Mouse (Mus musculus) heart, embryonic 16.5 days (tissue): ENCODE measurements around the gene Ctnnb1. TPM values are rescaled to one million over a fixed set of nuclear protein-coding genes. Genes with fewer than 3 reads are reported as not detected.

ENCODE experiments used
- ATAC-seq: fragments of 200-750 bp; cut with Nextera tagmentation; replicated peaks from 2 replicates; pipeline ENCODE4 v1.8.0; 2017; ENCODE audit warnings: moderate number of reproducible peaks; ENCODE audit not compliant: insufficient read depth, low FRiP score; ENCODE audit errors: extremely low read depth
- H3K27ac ChIP-seq: fragments of 300-500 bp; sonication (generic); 2 replicates; pipeline ENCODE4 v1.5.1; 2014; ENCODE audit warnings: mild to moderate bottlenecking, low read length, control low read depth, moderate library complexity
- H3K27me3 ChIP-seq: fragments of 300-500 bp; sonication (generic); 2 replicates; pipeline ENCODE4 v1.6.1; 2014; ENCODE audit warnings: low read length, mixed read lengths; ENCODE audit not compliant: control insufficient read depth, insufficient read depth
- H3K36me3 ChIP-seq: fragments of 300-500 bp; sonication (generic); 2 replicates; pipeline ENCODE4 v1.6.1; 2014; ENCODE audit not compliant: control insufficient read depth, insufficient read depth
- H3K4me1 ChIP-seq: fragments of 300-500 bp; sonication (generic); 2 replicates; pipeline ENCODE4 v1.6.1; 2014; ENCODE audit warnings: low read length, mixed read lengths; ENCODE audit not compliant: control insufficient read depth, insufficient read depth
- H3K4me2 ChIP-seq: fragments of 300-500 bp; sonication (generic); 2 replicates; pipeline ENCODE4 v1.6.1; 2014; ENCODE audit warnings: low read depth, mild to moderate bottlenecking, control low read depth, low read length
- H3K4me3 ChIP-seq: fragments of 300-500 bp; sonication (generic); 2 replicates; pipeline ENCODE4 v1.5.1; 2014; ENCODE audit warnings: mild to moderate bottlenecking, control low read depth, low read length
- H3K9ac ChIP-seq: fragments of 300-500 bp; sonication (generic); 2 replicates; pipeline ENCODE4 v1.6.1; 2014; ENCODE audit warnings: low read length, control low read depth
- H3K9me3 ChIP-seq: fragments of 300-500 bp; sonication (generic); replicated peaks from 2 replicates; pipeline ENCODE4 v1.6.1; 2016; ENCODE audit warnings: low read length; ENCODE audit not compliant: control insufficient read depth
- WGBS: fragments of 180-500 bp; shearing (Covaris S2); extraction: QIAGEN DNeasy Blood & Tissue Kit; methylation state at CpG from one replicate; pipeline ENCODE4 v1.1.7; 2014; 5-methylcytosine and 5-hydroxymethylcytosine counted together
- polyA plus RNA-seq: library from polyadenylated mRNA; unstranded; fragments of >200 nt; fragmentation: Nextera tagmentation; extraction: Ambion mirVana; gene quantifications from 2 replicates; pipeline ENCODE4 v1.2.1, GENCODE M21; 2015

The Ctnnb1 gene
- polyA plus RNA-seq, 1 experiment from 2014 or later, result 357 TPM

GRCm38 (mm10) chr9:120976856-120977255, 47.8 kb downstream of the Ctnnb1 start:
- no peak for ATAC-seq

GRCm38 (mm10) chr9:120981777-120982176, 52.8 kb downstream of the Ctnnb1 start:
- no peak overlapping the region for H3K4me3 ChIP-seq
- ATAC-seq, result no peak
- H3K9me3 ChIP-seq, result no peaks in the 10 kb centered on the region
- H3K9ac ChIP-seq, result no peak overlapping the region
- no peaks in the 10 kb centered on the region for H3K27me3 ChIP-seq
- WGBS, result 78% methylated on average over 7 of the region's 7 CpGs
- no peaks in the 10 kb centered on the region for H3K36me3 ChIP-seq
- peaks cover 4% of the 10 kb centered on the region for H3K4me1 ChIP-seq
- H3K27ac ChIP-seq, result no peak overlapping the region
- H3K4me2 ChIP-seq, result no peak overlapping the region

More at GRCm38 (mm10) chr9:120976856-120977255, 47.8 kb downstream of the Ctnnb1 start:
- no peak overlapping the region for H3K4me2 ChIP-seq
- no peak overlapping the region for H3K27ac ChIP-seq
- WGBS, result 88% methylated on average over 4 of the region's 4 CpGs
- no peaks in the 10 kb centered on the region for H3K36me3 ChIP-seq
- H3K9me3 ChIP-seq, result no peaks in the 10 kb centered on the region
- H3K9ac ChIP-seq, result no peak overlapping the region
- peaks cover 18% of the 10 kb centered on the region for H3K4me1 ChIP-seq
- no peak overlapping the region for H3K4me3 ChIP-seq
- H3K27me3 ChIP-seq, result no peaks in the 10 kb centered on the region

GRCm38 (mm10) chr9:120983849-120984248, 54.8 kb downstream of the Ctnnb1 start:
- Histone ChIP-seq H3K36me3 (no peaks in the 10 kb centered on the region), H3K27ac (no peak overlapping the region), H3K27me3 (no peaks in the 10 kb centered on the region), H3K4me1 (peaks cover 24% of the 10 kb centered on the region), H3K9me3 (no peaks in the 10 kb centered on the region), H3K4me3 (no peak overlapping the region), H3K4me2 (no peak overlapping the region), H3K9ac (no peak overlapping the region)
- 83% methylated on average over 8 of the region's 8 CpGs for WGBS
- no peak for ATAC-seq

DNA sequence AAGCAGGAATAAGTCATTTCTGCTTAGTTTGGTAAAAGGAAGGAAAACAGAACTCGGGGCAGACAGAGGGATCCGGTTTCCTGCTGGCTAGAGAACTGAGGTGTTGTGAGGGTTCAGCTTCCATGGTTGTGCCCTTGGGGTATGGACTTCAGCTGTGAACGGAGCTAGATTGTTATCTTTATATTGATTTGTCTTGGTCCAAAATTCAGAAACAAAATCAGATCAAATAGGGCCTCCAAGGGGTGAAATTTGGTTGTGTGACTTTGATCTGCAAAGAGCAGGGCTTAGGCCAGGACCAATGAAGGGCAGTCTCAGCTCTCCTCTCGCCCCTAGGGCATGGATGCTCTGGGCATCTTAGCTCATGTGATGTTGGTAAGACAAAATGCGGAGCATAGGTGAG, 55.5 kb downstream of the Ctnnb1 start:
- H3K27ac ChIP-seq, result no peak overlapping the region
- no peaks in the 10 kb centered on the region for H3K27me3 ChIP-seq
- peaks cover 24% of the 10 kb centered on the region for H3K4me1 ChIP-seq
- H3K9me3 ChIP-seq, result no peaks in the 10 kb centered on the region
- ATAC-seq, result no peak
- no peak overlapping the region for H3K9ac ChIP-seq
- H3K36me3 ChIP-seq, result no peaks in the 10 kb centered on the region
- H3K4me2 ChIP-seq, result no peak overlapping the region
- 76% methylated on average over 5 of the region's 5 CpGs for WGBS
- H3K4me3 ChIP-seq, result no peak overlapping the region

- Histone ChIP-seq H3K27me3 (no peaks in the 10 kb centered on the region), H3K9ac (no peak overlapping the region), H3K9me3 (no peaks in the 10 kb centered on the region), H3K4me2 (no peak overlapping the region), H3K36me3 (no peaks in the 10 kb centered on the region), H3K4me3 (no peak overlapping the region), H3K27ac (no peak overlapping the region), H3K4me1 (peaks cover 24% of the 10 kb centered on the region)
- ATAC-seq, result no peak
- 92% methylated on average over 5 of the region's 5 CpGs for whole genome bisulfite sequencing
Observed at GRCm38 (mm10) chr9:120985009-120985408, 56.0 kb downstream of the Ctnnb1 start.

DNA sequence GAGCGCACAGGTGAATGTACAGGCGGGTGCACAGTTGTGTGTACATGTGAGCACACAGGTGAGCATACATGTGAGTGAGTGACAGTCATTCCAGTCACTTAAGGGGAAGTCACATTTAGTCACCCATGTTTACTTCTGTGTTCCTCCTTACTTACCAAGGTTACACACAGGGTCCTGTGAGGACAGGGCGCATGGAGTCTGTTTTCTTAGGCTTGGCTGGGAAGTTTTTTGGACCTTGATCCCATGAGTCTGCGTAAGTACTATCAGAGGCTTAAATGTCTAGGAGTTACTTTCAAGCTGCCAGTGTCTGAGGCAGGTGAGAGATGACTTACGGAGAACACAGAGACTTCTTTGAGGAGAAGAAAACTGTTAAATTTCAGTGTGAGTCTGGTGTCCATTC, 56.5 kb downstream of the Ctnnb1 start:
- H3K9me3 ChIP-seq, result no peaks in the 10 kb centered on the region
- peaks cover 24% of the 10 kb centered on the region for H3K4me1 ChIP-seq
- H3K9ac ChIP-seq, result no peak overlapping the region
- no peak overlapping the region for H3K4me3 ChIP-seq
- no peak for ATAC-seq
- WGBS, result 95% methylated on average over 5 of the region's 5 CpGs
- no peak overlapping the region for H3K27ac ChIP-seq
- H3K4me2 ChIP-seq, result no peak overlapping the region
- no peaks in the 10 kb centered on the region for H3K36me3 ChIP-seq
- no peaks in the 10 kb centered on the region for H3K27me3 ChIP-seq

DNA sequence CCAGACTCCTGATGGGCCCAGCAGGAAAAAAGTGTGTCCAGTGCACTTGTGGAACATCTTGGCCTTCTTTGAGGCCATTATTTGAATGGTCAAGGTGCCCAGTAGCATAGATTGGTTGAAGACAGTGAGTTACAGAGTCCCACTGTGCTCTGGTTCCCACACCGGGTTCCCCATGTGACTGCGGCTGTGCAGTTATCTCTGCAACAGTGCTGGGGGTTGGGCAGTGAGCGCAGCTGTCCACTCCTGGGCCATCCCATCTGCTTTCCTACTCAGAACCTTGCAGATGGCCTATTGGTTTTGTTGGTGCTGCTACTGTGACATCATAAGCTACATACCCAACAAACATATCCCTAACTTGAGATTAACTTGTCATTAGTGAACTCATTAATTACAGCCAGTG, 57.2 kb downstream of the Ctnnb1 start:
- Histone ChIP-seq H3K27me3 (no peaks in the 10 kb centered on the region), H3K4me2 (no peak overlapping the region), H3K36me3 (no peaks in the 10 kb centered on the region), H3K9me3 (no peaks in the 10 kb centered on the region), H3K4me1 (peaks cover 24% of the 10 kb centered on the region), H3K27ac (no peak overlapping the region), H3K9ac (no peak overlapping the region), H3K4me3 (no peak overlapping the region)
- ATAC-seq, result no peak
- WGBS, result 72% methylated on average over 3 of the region's 3 CpGs

DNA sequence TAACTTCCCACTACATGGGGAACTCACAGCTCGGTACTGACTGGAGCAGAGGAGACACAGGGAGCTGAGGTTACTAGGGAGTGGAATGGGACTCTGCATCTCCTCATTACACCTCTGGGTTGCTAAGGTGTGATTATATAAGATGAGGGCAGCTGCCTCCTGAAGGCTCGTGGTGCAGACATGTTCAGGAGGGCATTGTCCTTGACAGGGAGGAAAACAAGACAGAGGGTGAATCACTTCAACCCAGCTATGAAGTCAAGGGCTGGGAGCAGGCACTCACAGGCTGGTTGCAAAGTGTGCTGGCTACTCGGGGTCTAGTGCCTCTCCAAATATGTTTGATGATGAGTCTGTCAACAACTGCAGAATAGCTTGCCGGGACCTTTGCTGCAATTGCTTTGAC, 58.0 kb downstream of the Ctnnb1 start:
- Histone ChIP-seq H3K9me3 (no peaks in the 10 kb centered on the region), H3K4me2 (no peak overlapping the region), H3K4me3 (no peak overlapping the region), H3K27me3 (no peaks in the 10 kb centered on the region), H3K27ac (peak overlapping the region; percentile 47; the same call in 1 of the 2 replicates), H3K4me1 (peaks cover 24% of the 10 kb centered on the region), H3K9ac (no peak overlapping the region), H3K36me3 (no peaks in the 10 kb centered on the region)
- no peak for ATAC-seq
- WGBS, result 32% methylated on average over 4 of the region's 4 CpGs

DNA sequence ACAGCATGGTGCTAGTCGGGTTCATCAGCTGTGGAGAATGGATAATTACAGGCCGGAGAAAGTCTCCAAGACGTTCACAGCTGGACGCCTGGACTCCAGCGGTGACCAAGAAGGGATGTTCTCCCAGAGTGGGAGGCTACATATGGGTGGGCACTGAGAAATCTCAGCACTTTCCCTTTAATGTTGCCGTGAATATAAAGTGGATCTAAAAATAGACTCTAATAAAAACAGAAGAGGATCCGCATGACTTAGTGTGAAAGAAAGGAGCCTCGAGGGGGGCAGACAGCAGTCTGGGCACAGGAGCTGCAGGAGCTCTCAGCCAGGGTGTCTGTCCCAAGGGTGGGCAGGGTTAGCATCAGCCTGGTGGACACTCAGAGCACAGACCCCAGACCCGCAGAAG, 59.1 kb downstream of the Ctnnb1 start:
- H3K9me3 ChIP-seq, result no peaks in the 10 kb centered on the region
- peak; percentile 56 for ATAC-seq
- H3K9ac ChIP-seq, result peak overlapping the region; percentile 49
- no peak overlapping the region for H3K4me3 ChIP-seq
- peak overlapping the region; percentile 35; the same call in 1 of the 2 replicates for H3K27ac ChIP-seq
- H3K36me3 ChIP-seq, result no peaks in the 10 kb centered on the region
- peak overlapping the region; percentile 39; the same call in 1 of the 2 replicates for H3K4me2 ChIP-seq
- WGBS, result 41% methylated on average over 9 of the region's 9 CpGs
- peaks cover 24% of the 10 kb centered on the region for H3K4me1 ChIP-seq
- H3K27me3 ChIP-seq, result no peaks in the 10 kb centered on the region
